Mouse (Mus musculus) granulocyte monocyte progenitor cell, adult 5-6 weeks (primary cell): ENCODE measurements around the gene Pitpnc1. TPM values are rescaled to one million over a fixed set of nuclear protein-coding genes. Genes with fewer than 3 reads are reported as not detected.

Experiments
- ATAC-seq: replicated peaks from 2 replicates; pipeline ENCODE4 v1.8.0; 2016; ENCODE audit warnings: mild to moderate bottlenecking, moderate TSS enrichment, inconsistent platforms; ENCODE audit not compliant: poor library complexity, severe bottlenecking
- total RNA-seq, 2 experiments: library from RNA; stranded (forward) in 1 of 2; stranded (reverse) in 1 of 2; fragments of 200-712, 200-1000 nt in 1 of 2; fragments of >200 nt in 1 of 2; fragmentation: Nextera tagmentation in 1 of 2; gene quantifications; 2 replicates each; pipeline ENCODE4 v1.2.3; 2014 to 2017

The Pitpnc1 gene
- total RNA-seq, 2 experiments from 2014 or later = 11.7 to 28.0 TPM

DNA sequence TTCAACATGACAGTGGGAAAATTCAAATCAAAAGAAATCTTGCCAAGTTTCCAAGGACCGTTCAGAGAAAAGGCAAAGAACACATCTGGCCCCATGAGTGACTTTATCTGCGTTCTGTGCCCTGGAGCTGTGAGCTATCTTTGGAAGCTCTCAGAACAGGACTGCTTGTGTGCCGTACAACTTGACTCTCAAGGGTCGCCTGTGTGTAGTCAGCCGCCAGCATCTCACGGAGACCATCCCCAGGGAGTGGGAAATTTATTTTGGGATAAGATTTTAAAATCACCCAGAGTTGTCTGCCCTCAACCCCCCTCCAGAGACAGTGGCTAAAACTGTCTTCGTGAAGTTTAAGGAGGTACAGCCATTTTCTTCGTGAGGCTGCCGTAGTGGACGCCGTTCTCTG lies 268.7 kb downstream of the Pitpnc1 start:
- no peak for ATAC-seq

DNA sequence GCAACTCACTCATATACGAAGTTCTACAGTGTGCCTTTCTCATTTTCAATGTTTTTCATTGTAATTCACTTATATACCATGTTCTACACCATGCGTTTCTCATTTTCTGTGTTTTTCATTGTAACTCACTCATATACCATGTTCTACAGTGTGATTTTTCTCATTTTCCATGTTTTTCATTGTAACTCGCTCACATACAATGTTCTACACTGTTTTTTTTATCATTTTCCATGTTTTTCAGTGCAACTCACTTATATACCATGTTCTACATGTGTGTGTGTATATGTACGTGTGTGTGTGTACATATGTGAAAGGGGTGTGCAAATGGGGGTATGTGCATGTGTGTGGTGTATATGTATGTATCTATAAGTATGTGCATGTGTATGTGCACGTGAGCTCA lies 271.2 kb downstream of the Pitpnc1 start:
- ATAC-seq = no peak

DNA sequence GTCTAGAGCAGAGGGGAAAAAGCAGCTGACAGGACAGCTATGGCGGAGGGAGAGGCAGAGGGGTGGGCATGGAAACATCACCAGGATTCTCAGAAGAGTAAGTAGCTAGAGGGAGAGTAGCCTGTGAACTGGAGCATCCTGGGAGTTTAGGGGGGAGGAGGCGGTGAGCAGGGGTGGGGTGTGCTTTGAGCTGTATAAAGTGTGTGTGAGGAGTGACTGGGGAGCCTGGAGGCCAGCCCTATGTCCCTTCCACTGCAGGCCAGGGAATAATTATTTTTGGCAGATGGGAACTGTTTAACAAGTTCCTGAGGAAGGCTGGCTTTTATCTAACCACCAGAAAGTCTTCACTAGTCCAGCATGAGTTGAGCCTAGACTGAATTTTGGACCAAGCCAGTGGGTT lies 275.2 kb downstream of the Pitpnc1 start:
- no peak for ATAC-seq

DNA sequence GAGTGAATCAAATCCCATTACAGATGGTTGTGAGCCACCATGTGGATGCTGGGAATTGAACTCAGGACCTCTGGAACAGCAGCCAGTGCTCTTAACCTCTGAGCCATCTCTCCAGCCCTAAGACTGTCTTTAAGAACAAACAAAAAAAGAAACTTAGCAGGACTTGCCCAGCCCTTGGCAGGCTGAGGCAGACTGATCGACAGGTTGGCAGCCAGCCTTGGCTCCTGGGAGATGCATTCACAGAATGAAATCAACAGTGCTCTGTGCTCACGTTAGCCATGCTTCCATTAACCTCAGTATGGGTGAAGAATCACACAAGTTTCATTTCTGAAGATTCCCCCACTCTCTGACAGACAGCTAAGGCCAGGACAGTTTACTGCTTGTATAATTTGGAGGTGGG lies 280.1 kb downstream of the Pitpnc1 start:
- ATAC-seq = no peak

DNA sequence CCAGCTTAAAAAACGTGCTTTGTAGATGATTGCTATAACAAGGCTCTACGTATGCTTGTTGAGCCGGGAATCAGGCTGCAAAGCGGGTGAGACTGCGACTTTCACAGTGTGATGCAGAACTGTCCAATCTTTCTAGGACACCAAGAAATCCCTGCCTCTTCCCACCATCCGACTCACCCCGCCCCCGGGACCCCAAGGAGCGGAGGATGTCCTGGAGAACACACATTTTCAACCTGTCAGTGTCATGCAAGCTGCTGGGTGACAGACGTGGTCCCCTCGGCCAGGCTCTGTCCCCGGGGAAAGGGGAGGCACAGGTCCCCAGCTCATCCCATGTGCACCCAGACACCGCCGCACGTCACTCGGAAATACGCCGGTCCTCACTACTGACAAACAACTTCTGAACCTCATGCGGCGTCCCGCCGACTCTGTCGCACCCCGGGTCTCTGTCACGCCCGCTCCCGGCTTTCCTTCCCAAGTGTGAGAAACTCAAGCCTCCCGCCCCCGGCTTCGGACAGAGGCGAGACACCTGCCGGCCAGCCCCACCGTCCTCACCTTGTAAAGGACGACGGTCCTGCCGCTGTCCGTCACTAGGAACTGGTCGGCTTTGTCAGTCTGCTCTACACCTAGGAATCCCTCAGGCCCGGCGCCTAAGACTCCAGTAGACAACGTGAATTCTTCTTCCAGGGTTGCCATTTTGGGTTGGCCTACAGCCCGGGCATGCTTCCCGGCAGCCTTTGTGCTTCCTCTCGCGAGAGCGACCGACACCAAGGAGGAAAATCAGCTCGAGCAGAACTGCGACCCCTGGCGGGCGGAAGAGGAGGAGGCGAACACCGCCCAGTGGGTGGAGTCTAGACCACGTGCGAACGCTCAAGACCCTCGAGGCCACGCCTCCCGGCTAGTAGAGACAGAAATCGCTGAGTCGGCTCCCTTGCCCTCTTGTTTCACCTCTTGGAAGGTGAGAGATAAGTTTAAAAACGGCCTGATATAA lies 281.6 kb downstream of the Pitpnc1 start, which contains the start of gene Nol11:
TSS of gene Nol11 (minus strand) at position 817 of the 988 bp plus-strand sequence.
- ATAC-seq = peak; percentile 98

DNA sequence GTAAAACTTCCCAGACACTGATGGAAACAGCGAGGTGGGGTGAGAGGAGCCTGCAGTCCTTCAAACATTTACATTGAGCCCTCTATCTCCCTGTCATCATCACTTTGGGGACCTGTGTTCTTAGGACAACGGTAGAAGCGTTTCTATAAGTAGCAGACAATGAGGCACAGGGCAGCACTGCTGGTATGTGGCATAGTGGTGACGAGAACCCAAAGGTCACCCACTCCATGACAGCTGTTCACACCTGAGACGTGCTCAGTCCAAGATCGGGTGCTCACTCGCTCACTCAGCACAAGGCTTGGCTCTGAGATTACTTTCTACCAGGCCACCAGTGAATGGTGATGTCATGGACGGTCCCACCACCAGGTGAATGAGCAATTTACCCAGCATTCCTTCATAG lies 286.7 kb downstream of the Pitpnc1 start:
- no peak for ATAC-seq

DNA sequence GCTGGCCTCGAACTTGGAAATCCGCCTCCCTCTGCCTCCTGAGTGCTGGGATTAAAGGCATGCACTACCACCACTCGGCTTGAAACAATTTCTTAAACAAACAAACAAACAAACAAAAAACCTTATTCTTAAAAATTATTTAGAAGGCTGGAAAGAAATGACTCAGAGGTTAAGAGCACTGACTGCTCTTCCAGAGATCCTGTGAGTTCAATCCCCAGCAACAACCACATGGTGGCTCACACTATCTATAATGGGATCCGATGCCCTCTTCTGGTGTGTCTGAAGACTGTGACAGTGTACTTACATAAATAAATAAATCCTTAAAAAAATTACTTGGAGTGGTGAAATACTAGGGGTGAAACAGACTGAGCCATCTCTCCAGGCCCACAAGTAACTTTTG lies 309.3 kb downstream of the Pitpnc1 start:
- no peak for ATAC-seq

DNA sequence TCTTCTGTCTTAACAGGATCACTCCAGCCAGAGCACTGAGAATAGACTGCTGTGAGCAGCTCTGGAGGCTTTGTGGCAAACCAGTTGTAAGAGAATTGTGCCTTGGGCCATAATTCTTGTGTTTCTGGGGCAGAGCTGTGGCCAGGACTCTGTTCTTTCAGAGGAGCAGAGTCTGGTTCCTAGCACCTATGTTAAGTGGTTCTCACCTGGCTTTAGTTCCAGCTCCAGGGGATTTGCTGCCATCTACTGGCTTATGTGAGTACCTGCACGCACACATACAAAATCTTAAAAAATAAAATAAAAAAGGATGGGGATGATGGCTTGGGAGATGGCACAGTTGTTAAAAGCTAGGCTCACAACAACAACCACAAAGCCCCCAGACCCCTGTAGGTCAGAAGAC lies 311.5 kb downstream of the Pitpnc1 start:
- peak; percentile 55 for ATAC-seq

Other genes starting within 250 kb of the Pitpnc1 start
- gene Psmd12, start 8.8 kb upstream of the Pitpnc1 start, total RNA-seq (2014; fragmentation: Nextera tagmentation) = 79.4 and 82.9 TPM in 2 replicates
- gene Psmd12, start 8.8 kb upstream of the Pitpnc1 start, total RNA-seq (2017) = 149 and 152 TPM in 2 replicates
- gene Helz, start 77.2 kb upstream of the Pitpnc1 start, total RNA-seq (2014; fragmentation: Nextera tagmentation) = 32.8 and 36.7 TPM in 2 replicates
- gene Helz, start 77.2 kb upstream of the Pitpnc1 start, total RNA-seq (2017) = 13.6 and 20.3 TPM in 2 replicates
- gene Cacng1, start 245.8 kb upstream of the Pitpnc1 start, total RNA-seq (2014; fragmentation: Nextera tagmentation) = not detected in 2 replicates
- gene Cacng1, start 245.8 kb upstream of the Pitpnc1 start, total RNA-seq (2017) = not detected in 2 replicates